Mouse (Mus musculus) brain, embryonic 14.5 days (tissue): Measurements from ENCODE around the gene Olfr545.

ENCODE experiments used
- CTCF ChIP-seq: fragments of 200-500 bp; IDR thresholded peaks from 2 replicates; pipeline ENCODE4 v1.5.1; 2012; ENCODE audit warnings: inconsistent platforms, mild to moderate bottlenecking, moderate library complexity, borderline replicate concordance; ENCODE audit not compliant: insufficient read depth, insufficient read length; ENCODE audit errors: extremely low read depth
- POLR2A ChIP-seq: fragments of 200-500 bp; IDR thresholded peaks from 2 replicates; pipeline ENCODE4 v1.6.1; 2012; ENCODE audit warnings: mild to moderate bottlenecking, inconsistent platforms, borderline replicate concordance; ENCODE audit not compliant: poor library complexity, insufficient read depth, insufficient read length, severe bottlenecking; ENCODE audit errors: extremely low read depth

- TF ChIP-seq CTCF (no peak), POLR2A (no peak)
Measured at GRCm38 (mm10) chr7:102514144-102514543, 14.8 kb upstream of the Olfr545 start.
